Mouse (Mus musculus): ENCODE measurements at regions not wholly inside any gene's neighbourhood (a gene's known extent, or its start where the extent isn't known, plus 50 kb on each side); places are given as distances from the start of the nearest gene placed in this dataset.

DNA sequence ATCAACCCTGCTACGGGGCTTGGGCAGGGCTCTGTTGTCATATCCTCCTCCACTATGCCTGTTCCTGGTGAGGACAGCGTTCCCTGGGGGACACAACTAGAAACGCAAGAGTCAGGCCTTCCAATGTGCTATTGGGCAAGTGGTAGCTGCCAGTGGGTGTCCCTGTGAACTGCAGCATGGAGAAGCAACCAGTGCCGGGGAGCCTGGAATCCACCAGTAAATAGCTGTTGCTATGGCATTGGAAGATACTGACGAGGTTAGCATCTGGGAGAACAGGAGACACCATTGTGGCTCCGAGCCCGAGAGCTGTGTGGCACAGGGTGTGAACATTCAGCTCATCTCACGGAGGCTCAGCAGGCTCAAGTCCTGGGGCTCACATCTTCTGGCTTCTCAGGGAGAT lies 414.0 kb downstream of the Zfp536 start:
- TF ChIP-seq CTCF (IDR thresholded peaks at IDR 0.05; ENCODE audit: low read depth, low read length) (no peak), GATA1 (IDR thresholded peaks at IDR 0.05; ENCODE audit: borderline replicate concordance, low read length) (no peak), TAL1 (conservative IDR thresholded peaks at IDR 0.05; ENCODE audit: low read depth, low read length) (no peak), POLR2AphosphoS5 (IDR thresholded peaks at IDR 0.05; ENCODE audit: insufficient replicate concordance, low read depth, low read length) (no peak)
